Mouse (Mus musculus): Measurements from ENCODE around the gene Ppfibp2. TPM values are rescaled to one million over a fixed set of nuclear protein-coding genes. Genes with fewer than 3 reads are reported as not detected.

The Ppfibp2 gene
- 10 to 100 TPM; 12.7 to 13.7 TPM for total RNA-seq (2023)

GRCm38 (mm10) chr7:107594857-107595402 is at the start of gene Ppfibp2:
TSS of gene Ppfibp2 (plus strand) at chr7:107595207.

GRCm38 (mm10) chr7:107567261-107567671 is 27.7 kb upstream of the Ppfibp2 start, which contains the start of gene Olfml1:
TSS of gene Olfml1 (plus strand) at chr7:107567446.

GRCm38 (mm10) chr7:107625061-107625460 is 30.1 kb downstream of the Ppfibp2 start, which contains the start of gene 5330417H12Rik:
TSS of gene 5330417H12Rik (minus strand) at chr7:107625161.

GRCm38 (mm10) chr7:107757308-107758151 is 162.5 kb downstream of the Ppfibp2 start, which contains the start of gene Cyb5r2:
TSS of gene Cyb5r2 (minus strand) at chr7:107758032.

Other genes starting within 250 kb of the Ppfibp2 start
- gene Syt9, start 224.5 kb upstream of the Ppfibp2 start, total RNA-seq (2023): not detected
- not detected for gene Olfml1, start 27.8 kb upstream of the Ppfibp2 start, total RNA-seq (2023)
- gene 5330417H12Rik, start 30.0 kb downstream of the Ppfibp2 start, total RNA-seq (2023): not detected
- gene Cyb5r2, start 162.8 kb downstream of the Ppfibp2 start, total RNA-seq (2023): not detected
- gene Ovch2, start 206.0 kb downstream of the Ppfibp2 start, total RNA-seq (2023): not detected
- not detected for gene Olfr467, start 217.1 kb downstream of the Ppfibp2 start, total RNA-seq (2023)
- not detected for gene Olfr469, start 230.3 kb downstream of the Ppfibp2 start, total RNA-seq (2023)

All from neutrophil, adult 59 days (primary cell).